Mouse (Mus musculus) G1E-ER4 (cell line): ENCODE measurements around the gene Ppfia1. TPM values are rescaled to one million over a fixed set of nuclear protein-coding genes. Genes with fewer than 3 reads are reported as not detected.

Experiments
- GATA1 ChIP-seq: IDR thresholded peaks from one replicate; pipeline ENCODE4 v1.8.0; 2012; ENCODE audit warnings: low read length, inconsistent platforms
- polyA plus RNA-seq: library from polyadenylated mRNA; stranded (reverse); fragments of >175 nt; gene quantifications from 2 replicates; pipeline ENCODE4 v1.2.3, GENCODE M21; 2012

Gene Ppfia1
- polyA plus RNA-seq, 1 experiment: 94.0 TPM

DNA sequence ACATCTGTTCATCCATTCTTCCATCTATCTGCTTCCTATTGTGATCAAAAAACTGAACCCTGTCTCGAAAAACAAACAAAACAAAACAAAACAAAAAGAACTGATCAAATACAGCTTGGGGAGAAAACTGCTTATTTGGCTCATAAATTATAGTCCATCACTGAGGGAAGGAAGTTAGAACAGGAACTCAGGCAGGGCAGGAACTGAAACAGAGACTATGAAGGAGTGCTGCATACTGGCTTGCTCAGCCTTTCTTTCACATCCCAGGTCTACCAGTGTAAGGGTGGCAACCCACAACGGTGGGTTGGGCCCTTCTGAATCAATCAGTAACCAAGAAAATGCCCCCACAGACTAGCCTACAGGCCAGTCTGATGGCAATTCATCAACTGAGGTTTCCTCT lies 82.4 kb downstream of the Ppfia1 start:
- TF ChIP-seq GATA1: no peak

- TF ChIP-seq GATA1: no peak
Observed at GRCm38 (mm10) chr7:144470545-144471059, 82.9 kb downstream of the Ppfia1 start, which contains the start of gene Cttn. Gene Cttn, minus strand, starts transcription at chr7:144471009.

DNA sequence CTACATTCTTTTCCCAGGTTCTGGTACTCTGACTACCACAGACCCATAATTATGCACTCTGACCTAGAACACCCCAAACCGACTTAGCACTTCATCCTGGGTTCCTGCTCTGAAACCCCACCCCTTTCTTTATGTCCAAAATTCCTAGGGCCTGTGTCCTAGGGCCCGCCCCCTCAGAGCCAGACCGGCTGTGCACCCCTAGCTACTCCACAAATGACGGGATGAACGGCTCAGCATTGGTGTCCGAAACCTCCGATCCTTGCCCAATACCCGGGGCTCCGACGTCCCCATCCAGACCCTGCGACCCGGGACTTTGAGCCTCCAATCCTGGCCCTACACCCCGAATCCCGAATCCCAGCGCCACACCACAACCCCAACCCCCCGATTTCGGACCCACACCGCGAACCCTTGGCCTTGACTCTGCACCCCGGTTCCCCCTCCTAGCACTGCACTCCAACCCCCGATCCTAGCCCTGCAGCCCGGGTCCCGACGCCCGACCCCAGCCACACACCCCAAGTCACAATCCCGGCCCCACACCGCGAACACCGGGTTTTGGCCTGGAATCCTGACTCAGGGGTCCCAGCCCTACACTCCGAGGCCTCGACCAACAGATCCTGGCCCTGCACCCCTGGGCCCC lies 83.5 kb downstream of the Ppfia1 start:
- TF ChIP-seq GATA1: no peak

DNA sequence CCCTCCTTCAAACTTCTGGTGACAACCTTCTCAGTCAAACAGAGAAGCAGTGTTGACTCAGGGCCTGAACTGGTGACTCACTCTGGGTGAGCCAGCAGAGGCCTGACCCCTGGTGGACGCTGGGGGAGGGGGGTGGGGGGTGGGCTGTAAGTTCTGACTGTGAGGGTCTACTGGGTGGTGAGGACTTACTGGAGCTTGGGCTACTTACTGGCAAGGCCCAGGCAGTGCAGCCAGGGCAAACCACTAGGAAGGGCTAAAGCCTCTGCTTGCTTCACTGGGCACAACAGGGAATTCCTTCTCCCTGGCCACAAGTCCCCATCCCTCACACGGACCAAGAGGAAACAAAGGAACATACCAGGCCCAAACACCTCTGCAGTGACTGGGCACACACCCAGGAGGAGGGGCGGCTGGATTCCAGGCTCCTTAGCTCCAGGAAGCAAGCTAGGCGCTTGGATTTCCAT lies 84.3 kb downstream of the Ppfia1 start:
- no peak for TF ChIP-seq GATA1

DNA sequence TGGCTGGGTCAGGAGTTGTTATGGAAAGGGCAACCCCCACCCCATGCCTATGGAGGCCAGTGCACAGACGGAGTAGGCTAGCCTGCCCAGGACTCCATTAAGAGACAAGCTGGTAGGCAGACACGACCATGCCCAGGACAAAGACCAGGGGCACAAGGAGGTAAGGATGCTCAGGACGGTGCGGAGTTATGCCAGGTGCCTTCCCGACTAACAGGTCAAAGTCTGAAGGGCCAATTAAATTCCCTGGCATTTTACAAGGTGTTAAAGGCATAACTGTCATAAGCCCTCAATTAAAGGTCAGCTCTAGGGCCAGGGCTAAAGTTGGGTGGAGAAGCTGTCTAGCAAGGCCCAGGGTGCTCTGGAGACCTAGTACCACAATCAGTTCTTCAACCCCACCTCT lies 84.8 kb downstream of the Ppfia1 start:
- TF ChIP-seq GATA1: no peak

DNA sequence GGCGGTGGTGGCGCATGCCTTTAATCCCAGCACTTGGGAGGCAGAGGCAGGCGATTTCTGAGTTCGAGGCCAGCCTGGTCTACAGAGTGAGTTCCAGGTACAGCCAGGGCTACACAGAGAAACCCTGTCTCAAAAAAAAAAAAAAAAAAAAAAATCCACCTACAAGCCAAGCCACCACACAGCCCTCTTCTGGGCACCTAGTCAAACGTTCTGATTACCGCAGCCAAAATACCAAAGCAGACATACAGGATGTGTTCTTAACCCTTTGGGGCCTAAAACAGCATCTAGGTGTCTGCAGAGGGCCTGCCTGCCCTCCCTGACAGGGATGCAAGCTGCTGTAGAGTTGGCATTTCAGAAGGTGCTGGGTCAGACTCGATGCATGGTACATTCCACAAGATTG lies 91.0 kb downstream of the Ppfia1 start:
- TF ChIP-seq GATA1: no peak

GRCm38 (mm10) chr7:144461246-144461902 lies 92.2 kb downstream of the Ppfia1 start:
- no peak for TF ChIP-seq GATA1

- TF ChIP-seq GATA1: no peak
Observed at GRCm38 (mm10) chr7:144458881-144459280, 94.6 kb downstream of the Ppfia1 start.

DNA sequence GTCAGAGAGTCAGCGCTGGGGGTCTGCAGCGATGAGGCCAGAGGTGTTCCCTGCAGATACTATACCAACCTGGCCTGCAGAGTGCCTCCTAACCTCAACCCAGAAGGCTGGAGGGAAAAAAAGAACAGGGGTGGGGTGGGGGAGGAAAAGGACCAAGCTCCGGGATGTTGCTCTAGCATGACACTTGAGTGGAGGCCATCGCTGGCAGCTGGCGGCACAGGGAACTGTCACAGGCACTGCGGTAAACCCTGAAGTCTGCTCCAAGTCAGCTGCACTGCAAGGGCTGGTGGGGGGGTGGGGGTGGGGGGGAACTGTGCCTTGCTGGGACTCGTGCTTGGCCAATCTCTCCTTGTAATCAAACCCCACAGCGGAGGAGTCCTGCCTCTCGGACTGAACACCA lies 102.9 kb downstream of the Ppfia1 start:
- TF ChIP-seq GATA1: no peak

DNA sequence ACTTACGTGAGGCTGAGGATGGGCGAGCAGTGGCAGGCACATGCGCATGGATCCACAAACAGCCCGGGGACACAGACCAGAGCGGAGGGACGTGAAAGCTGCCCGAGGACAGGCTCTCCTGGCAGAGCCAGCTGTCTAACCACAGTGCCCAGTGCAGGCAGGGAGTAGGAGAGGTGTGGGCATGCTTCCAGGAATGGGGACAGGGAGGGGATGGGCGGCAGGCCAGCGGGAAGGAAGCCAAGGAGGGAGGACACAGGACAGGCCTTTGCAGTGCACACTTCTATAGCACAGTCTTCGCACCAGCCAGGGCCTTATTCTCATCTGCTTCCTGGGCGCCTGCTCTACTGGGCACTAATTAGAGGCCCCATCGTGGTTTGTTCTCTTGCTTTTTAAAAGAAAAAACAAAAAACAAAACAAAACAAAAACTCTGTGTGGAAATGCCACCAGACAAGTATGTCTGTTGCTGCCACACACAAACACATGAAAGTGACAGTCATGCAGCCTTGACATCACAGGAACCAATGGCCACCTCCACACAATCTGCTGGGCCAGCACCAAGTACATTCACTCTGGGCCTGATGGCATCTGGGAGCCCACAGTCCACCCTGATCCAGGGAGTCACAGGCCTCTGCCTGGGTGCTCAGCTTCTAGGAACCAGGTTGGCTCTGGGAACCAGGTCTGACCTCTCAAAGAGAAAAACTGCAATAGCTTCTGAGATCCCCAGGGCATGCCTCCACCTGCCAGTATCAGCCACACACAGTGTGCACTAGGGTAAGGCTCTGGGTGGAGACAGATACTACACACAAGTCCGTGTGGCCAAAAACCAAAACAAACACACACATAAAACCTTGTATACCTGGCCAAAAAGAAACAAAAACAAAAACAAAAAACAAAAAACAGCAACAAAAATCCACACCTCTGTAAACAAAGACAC lies 103.6 kb downstream of the Ppfia1 start:
- TF ChIP-seq GATA1: no peak

DNA sequence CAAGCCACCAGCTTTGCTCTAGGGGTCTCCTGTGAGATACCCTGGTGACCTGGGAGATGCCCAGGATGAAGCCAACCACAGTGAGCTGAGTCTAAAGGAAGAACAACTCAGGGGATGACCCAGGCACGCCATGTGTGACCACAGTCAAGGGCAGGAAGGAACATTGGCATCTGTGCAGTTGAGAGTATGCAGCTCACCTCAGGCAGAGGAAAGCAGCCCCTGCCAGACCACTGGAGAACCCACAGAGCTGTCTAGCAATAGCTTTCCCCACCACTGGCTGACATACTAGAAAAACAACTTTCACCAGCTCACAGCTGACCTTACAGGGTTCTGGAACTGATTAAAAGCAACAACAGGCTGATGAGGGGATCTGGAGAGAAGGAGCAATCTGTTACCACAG lies 105.3 kb downstream of the Ppfia1 start:
- no peak for TF ChIP-seq GATA1

DNA sequence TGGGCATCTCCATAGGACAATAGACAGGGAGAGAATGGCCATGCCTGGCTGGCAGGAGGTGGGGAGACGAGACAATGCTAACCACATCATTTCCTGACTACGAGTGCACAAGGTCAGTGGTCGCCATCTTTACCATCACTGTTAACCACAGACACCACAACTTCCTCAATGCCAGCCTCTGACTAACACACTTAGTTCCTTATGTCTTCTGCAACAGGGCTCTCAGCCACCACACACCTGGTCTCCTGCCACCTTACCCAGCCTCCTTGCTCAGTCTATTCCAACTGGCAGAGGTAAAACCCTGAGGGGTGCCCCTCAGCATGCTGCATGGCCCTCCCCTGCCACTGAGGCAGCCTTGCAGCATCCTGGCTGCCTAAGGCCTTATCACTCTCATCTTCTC lies 106.4 kb downstream of the Ppfia1 start:
- TF ChIP-seq GATA1: no peak

- TF ChIP-seq GATA1: no peak
Observed at GRCm38 (mm10) chr7:144444788-144445187, 108.7 kb downstream of the Ppfia1 start.

DNA sequence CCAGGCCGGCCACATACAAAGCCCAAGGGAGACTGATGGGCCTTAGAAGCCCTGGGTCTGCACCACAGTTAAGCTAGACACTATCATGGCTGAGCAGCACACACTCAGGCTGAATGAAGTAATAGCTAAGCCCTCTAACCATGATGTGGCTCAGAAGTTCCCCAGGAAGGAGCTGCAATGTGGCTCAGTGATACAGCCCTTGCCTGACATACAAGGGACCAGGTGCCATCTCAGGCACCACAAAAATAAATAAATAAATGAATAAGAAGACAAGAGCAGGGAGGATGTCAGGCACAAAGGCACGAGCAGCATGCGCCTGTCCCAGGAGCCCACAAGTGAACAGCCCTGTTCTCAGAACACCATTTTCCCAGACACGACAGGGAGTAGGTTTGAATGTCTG lies 111.6 kb downstream of the Ppfia1 start:
- no peak for TF ChIP-seq GATA1

- no peak for TF ChIP-seq GATA1
Observed at GRCm38 (mm10) chr7:144441466-144441865, 112.1 kb downstream of the Ppfia1 start.

DNA sequence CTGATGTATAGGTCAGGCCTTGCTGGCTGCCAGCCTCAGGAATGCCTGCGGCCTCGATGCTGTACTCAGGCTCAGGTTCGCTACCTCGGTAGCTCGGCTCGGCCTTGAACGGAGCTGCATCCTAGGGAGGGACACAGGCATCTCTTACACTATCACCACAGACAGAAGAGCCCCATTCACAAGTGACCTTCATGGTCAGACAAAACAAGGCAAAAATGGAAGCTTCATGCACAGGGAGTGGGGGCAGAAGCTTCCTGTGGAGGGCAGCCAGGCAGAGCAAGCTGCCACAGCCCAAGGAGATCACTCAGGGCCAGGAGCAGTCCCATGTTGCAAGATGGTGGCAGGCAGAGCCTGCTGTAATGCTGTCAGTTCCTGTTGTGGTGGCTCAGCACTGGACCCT lies 114.7 kb downstream of the Ppfia1 start:
- TF ChIP-seq GATA1: no peak

GRCm38 (mm10) chr7:144432920-144433319 lies 120.6 kb downstream of the Ppfia1 start:
- no peak for TF ChIP-seq GATA1
